Mouse (Mus musculus): Measurements from ENCODE around the gene B230307C23Rik.
"Not testable (repeated sequence)": the region's sequence is repeated elsewhere in the genome, so short reads cannot be mapped to it uniquely, and the experiment has no call there.

DNA sequence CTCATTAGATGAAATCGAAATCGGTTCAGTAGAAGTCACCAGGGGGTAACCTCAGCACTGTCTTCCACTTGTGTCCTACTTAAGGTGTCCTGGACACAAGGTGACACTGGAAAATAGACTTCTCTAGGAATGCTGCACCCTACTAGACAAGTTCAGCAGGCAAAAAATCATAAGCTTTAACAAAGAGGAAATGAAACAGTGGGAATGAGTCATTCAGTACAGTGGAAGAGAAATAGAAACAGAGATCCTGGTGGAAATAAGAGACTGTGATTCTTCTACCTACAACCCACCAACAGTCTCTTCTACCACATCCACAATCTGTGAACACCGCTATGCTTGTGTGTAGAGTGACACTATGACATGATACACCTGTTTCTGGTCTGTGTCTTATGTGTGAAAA lies 4.6 kb upstream of the B230307C23Rik start:
- TF ChIP-seq CTCF, POLR2A (IDR thresholded peaks at IDR 0.05; ENCODE audit: insufficient read depth, low read depth, low read length): not testable (repeated sequence)
